Mouse (Mus musculus): Measurements from ENCODE around the gene Tldc2. TPM values are rescaled to one million over a fixed set of nuclear protein-coding genes. Genes with fewer than 3 reads are reported as not detected.
A peak's percentile ranks its signal among the peaks of the same experiment; 100 is the strongest.

Gene Tldc2
- polyA plus RNA-seq, 1 experiment from 2014 or later: not detected

- Histone ChIP-seq H3K4me1 (ENCODE audit: insufficient read depth) (peaks cover 46% of the 10 kb centered on the region), H3K27me3 (ENCODE audit: insufficient read depth, low read length) (no peaks in the 10 kb centered on the region), H3K27ac (ENCODE audit: low read depth) (peak overlapping the region; percentile 62), H3K4me3 (ENCODE audit: low read depth, low read length) (no peak overlapping the region), H3K9ac (replicated peaks) (0 out of 2 replicates have a peak overlapping the region, but pooled peaks have one; percentile 7), H3K36me3 (replicated peaks; ENCODE audit: insufficient read depth, low read length) (no peaks in the 10 kb centered on the region), H3K4me2 (ENCODE audit: low read depth, low read length) (0 out of 2 replicates have a peak overlapping the region, but pooled peaks have one; percentile 13), H3K9me3 (ENCODE audit: low read length) (no peaks in the 10 kb centered on the region)
- no peak for ATAC-seq
- DNase-seq: no peak
- no peak for TF ChIP-seq EP300 (IDR thresholded peaks at IDR 0.05; ENCODE audit: low read depth)
- no peak for TF ChIP-seq CTCF (IDR thresholded peaks at IDR 0.05; ENCODE audit: low read depth)
- 34% methylated on average over 3 of the region's 3 CpGs for WGBS (ENCODE audit: insufficient replicate concordance)
Observed at GRCm38 (mm10) chr2:157069755-157070315, 17.0 kb upstream of the Tldc2 start.

- Histone ChIP-seq H3K9ac (replicated peaks) (0 out of 2 replicates have a peak overlapping the region, but pooled peaks have one; percentile 16), H3K36me3 (replicated peaks; ENCODE audit: insufficient read depth, low read length) (no peaks in the 10 kb centered on the region), H3K4me1 (ENCODE audit: insufficient read depth) (peaks cover 43% of the 10 kb centered on the region), H3K4me2 (ENCODE audit: low read depth, low read length) (0 out of 2 replicates have a peak overlapping the region, but pooled peaks have one; percentile 18), H3K27ac (ENCODE audit: low read depth) (peak overlapping the region; percentile 62), H3K4me3 (ENCODE audit: low read depth, low read length) (no peak overlapping the region), H3K27me3 (ENCODE audit: insufficient read depth, low read length) (no peaks in the 10 kb centered on the region), H3K9me3 (ENCODE audit: low read length) (no peaks in the 10 kb centered on the region)
- TF ChIP-seq EP300 (IDR thresholded peaks at IDR 0.05; ENCODE audit: low read depth) (no peak), CTCF (IDR thresholded peaks at IDR 0.05; ENCODE audit: low read depth) (no peak)
- ATAC-seq: peak; percentile 51
- 20% methylated on average over 9 of the region's 9 CpGs for WGBS (ENCODE audit: insufficient replicate concordance)
- peak; percentile 53 for DNase-seq
Observed at GRCm38 (mm10) chr2:157070365-157070764, 16.5 kb upstream of the Tldc2 start.

- peaks cover 46% of the 10 kb centered on the region for H3K4me1 ChIP-seq (ENCODE audit: insufficient read depth)
- H3K36me3 ChIP-seq (replicated peaks; ENCODE audit: insufficient read depth, low read length): no peaks in the 10 kb centered on the region
- H3K4me3 ChIP-seq (ENCODE audit: low read depth, low read length): no peak overlapping the region
- TF ChIP-seq CTCF (IDR thresholded peaks at IDR 0.05; ENCODE audit: low read depth) (no peak), EP300 (IDR thresholded peaks at IDR 0.05; ENCODE audit: low read depth) (no peak)
- DNase-seq (peak; percentile 75), ATAC-seq (peak; percentile 68)
- no peaks in the 10 kb centered on the region for H3K9me3 ChIP-seq (ENCODE audit: low read length)
- no peak overlapping the region for H3K27ac ChIP-seq (ENCODE audit: low read depth)
- 0 out of 2 replicates have a peak overlapping the region, but pooled peaks have one; percentile 27 for H3K4me2 ChIP-seq (ENCODE audit: low read depth, low read length)
- H3K27me3 ChIP-seq (ENCODE audit: insufficient read depth, low read length): no peaks in the 10 kb centered on the region
- 3% methylated on average over 2 of the region's 2 CpGs for WGBS (ENCODE audit: insufficient replicate concordance)
- H3K9ac ChIP-seq (replicated peaks): no peak overlapping the region
Observed at GRCm38 (mm10) chr2:157071556-157071955, 15.3 kb upstream of the Tldc2 start.

- no peak for TF ChIP-seq EP300 (IDR thresholded peaks at IDR 0.05; ENCODE audit: low read depth)
- no peak for TF ChIP-seq CTCF (IDR thresholded peaks at IDR 0.05; ENCODE audit: low read depth)
- Histone ChIP-seq H3K4me3 (ENCODE audit: low read depth, low read length) (no peak overlapping the region), H3K4me1 (ENCODE audit: insufficient read depth) (peaks cover 45% of the 10 kb centered on the region), H3K9me3 (ENCODE audit: low read length) (no peaks in the 10 kb centered on the region), H3K4me2 (ENCODE audit: low read depth, low read length) (no peak overlapping the region), H3K36me3 (replicated peaks; ENCODE audit: insufficient read depth, low read length) (no peaks in the 10 kb centered on the region), H3K27ac (ENCODE audit: low read depth) (no peak overlapping the region), H3K27me3 (ENCODE audit: insufficient read depth, low read length) (peaks cover 3% of the 10 kb centered on the region), H3K9ac (replicated peaks) (no peak overlapping the region)
- ATAC-seq: peak; percentile 18; the same call in 1 of the 2 replicates
- DNase-seq: no peak
- WGBS (ENCODE audit: insufficient replicate concordance): 66% methylated on average over 9 of the region's 9 CpGs
Observed at GRCm38 (mm10) chr2:157072316-157072990, 14.4 kb upstream of the Tldc2 start.

GRCm38 (mm10) chr2:157073378-157074052, 13.3 kb upstream of the Tldc2 start:
- Histone ChIP-seq H3K4me3 (ENCODE audit: low read depth, low read length) (no peak overlapping the region), H3K4me2 (ENCODE audit: low read depth, low read length) (no peak overlapping the region), H3K36me3 (replicated peaks; ENCODE audit: insufficient read depth, low read length) (no peaks in the 10 kb centered on the region), H3K9ac (replicated peaks) (no peak overlapping the region), H3K27ac (ENCODE audit: low read depth) (no peak overlapping the region), H3K9me3 (ENCODE audit: low read length) (no peaks in the 10 kb centered on the region), H3K27me3 (ENCODE audit: insufficient read depth, low read length) (peaks cover 13% of the 10 kb centered on the region), H3K4me1 (ENCODE audit: insufficient read depth) (peaks cover 51% of the 10 kb centered on the region)
- TF ChIP-seq CTCF (IDR thresholded peaks at IDR 0.05; ENCODE audit: low read depth) (no peak), EP300 (IDR thresholded peaks at IDR 0.05; ENCODE audit: low read depth) (no peak)
- ATAC-seq (no peak), DNase-seq (no peak)
- WGBS (ENCODE audit: insufficient replicate concordance): 60% methylated on average over 9 of the region's 9 CpGs

GRCm38 (mm10) chr2:157074186-157074724, 12.6 kb upstream of the Tldc2 start:
- no peak overlapping the region for H3K27ac ChIP-seq (ENCODE audit: low read depth)
- H3K27me3 ChIP-seq (ENCODE audit: insufficient read depth, low read length): peaks cover 16% of the 10 kb centered on the region
- H3K36me3 ChIP-seq (replicated peaks; ENCODE audit: insufficient read depth, low read length): no peaks in the 10 kb centered on the region
- H3K9me3 ChIP-seq (ENCODE audit: low read length): no peaks in the 10 kb centered on the region
- 79% methylated on average over 9 of the region's 9 CpGs for WGBS (ENCODE audit: insufficient replicate concordance)
- ATAC-seq (no peak), DNase-seq (no peak)
- H3K4me3 ChIP-seq (ENCODE audit: low read depth, low read length): no peak overlapping the region
- H3K9ac ChIP-seq (replicated peaks): no peak overlapping the region
- peaks cover 46% of the 10 kb centered on the region for H3K4me1 ChIP-seq (ENCODE audit: insufficient read depth)
- H3K4me2 ChIP-seq (ENCODE audit: low read depth, low read length): no peak overlapping the region
- TF ChIP-seq EP300 (IDR thresholded peaks at IDR 0.05; ENCODE audit: low read depth) (no peak), CTCF (IDR thresholded peaks at IDR 0.05; ENCODE audit: low read depth) (no peak)

Measured in liver, postnatal 0 days (tissue).